9 mouse cellular contexts compared by ENCODE assay signal in genomic region chr1:128223304-128223703, GRCm38 (mm10). TPM values are rescaled to one million over a fixed set of nuclear protein-coding genes. Genes with fewer than 3 reads are reported as not detected.
DNase-seq lines count a peak whose midpoint lies in the region; TF ChIP-seq lines count a peak whose summit lies in the region.
"Had no signal": no experiment of that assay in that cellular context is flagged by ENCODE, and none has a peak within 500 bp of the region (broad histone marks: within the 10 kb centered on the region; RNA-seq: fewer than 3 reads in every experiment).

No protein-coding gene starts in this region.

- no peak overlapping the region for H3K4me3 ChIP-seq in kidney, adult 2 months (ENCODE audit: insufficient read depth, low read depth, low read length)
- H3K4me3 ChIP-seq in CH12.LX (replicated peaks in 1 of 3; ENCODE audit: low read depth in 2 of 3, low read length in 2 of 3, poor library complexity in 1 of 3) = no peak overlapping the region
- no peak overlapping the region for H3K4me3 ChIP-seq in cortical plate, adult 2 months (ENCODE audit: insufficient read depth, low read length)

- no peaks in the 10 kb centered on the region for H3K9me3 ChIP-seq in CH12.LX (replicated peaks; ENCODE audit: low read length)

- no peak for TF ChIP-seq POLR2A in kidney, adult 2 months (IDR thresholded peaks at IDR 0.05; ENCODE audit: low read depth, low read length)
- TF ChIP-seq POLR2A in CH12.LX (IDR thresholded peaks at IDR 0.05; ENCODE audit: low read depth, low read length) = no peak
- no peak for TF ChIP-seq POLR2A in cortical plate, adult 2 months (IDR thresholded peaks at IDR 0.05; ENCODE audit: extremely low read depth, insufficient read depth, low read length)

- TF ChIP-seq RAD21 in CH12.LX (IDR thresholded peaks at IDR 0.05; ENCODE audit: low read depth, low read length) = peak; percentile 20

- DNase-seq in kidney, adult 2 months = no peak
- DNase-seq in kidney, postnatal 10 days = no peak
- DNase-seq in 3T3-L1 (ENCODE audit: low read depth, low spot score) (peak; percentile 26), CH12.LX (ENCODE audit: extremely low read depth) (no peak)
- no peak for DNase-seq in urinary bladder, adult 2 months (ENCODE audit: low spot score)
- DNase-seq in urinary bladder, adult 18-20 months (ENCODE audit: low spot score in 2 of 2) = no peak
- DNase-seq: cerebellum, adult 9-11 months; thymus, postnatal 14 days had no signal

- peaks cover 5% of the 10 kb centered on the region for H3K36me3 ChIP-seq in kidney, adult 2 months (ENCODE audit: control insufficient read depth, insufficient read depth, low read length)
- peaks cover 25 to 67% of the 10 kb centered on the region in 2 experiments for H3K36me3 ChIP-seq in CH12.LX (replicated peaks in 1 of 2; ENCODE audit: control insufficient read depth in 1 of 2, insufficient read depth in 1 of 2, low read length in 1 of 2)

- in situ Hi-C loops in CH12.LX (cut with MboI; ENCODE audit: low pct_ligation_motif_present, low pct_unique_long_range_greater_than_20kb, low sequenced_read_pairs) = no loop called here

- 89% methylated on average over 1 of the region's 1 CpGs for WGBS in kidney, adult 2 months

- H3K9ac ChIP-seq in CH12.LX (ENCODE audit: insufficient read depth, low read depth) = no peak overlapping the region

- dilution Hi-C loops in CH12.LX (cut with MboI; ENCODE audit: extremely low pct_ligation_motif_present, extremely low pct_unique_long_range_greater_than_20kb, low sequenced_read_pairs) = no loop called here

- H3K27ac ChIP-seq in kidney, adult 2 months (ENCODE audit: insufficient read depth, low read depth, low read length) = no peak overlapping the region
- no peak overlapping the region for H3K27ac ChIP-seq in CH12.LX (ENCODE audit: insufficient read depth, low read depth)
- H3K27ac ChIP-seq in cortical plate, adult 2 months (ENCODE audit: insufficient read depth, low read length) = no peak overlapping the region

- H3K27me3 ChIP-seq in kidney, adult 2 months (replicated peaks; ENCODE audit: control insufficient read depth, insufficient read depth, low read length) = no peaks in the 10 kb centered on the region
- H3K27me3 ChIP-seq in CH12.LX (replicated peaks) = no peaks in the 10 kb centered on the region

- peak; percentile 32 for TF ChIP-seq CTCF in kidney, adult 2 months (conservative IDR thresholded peaks at IDR 0.05; ENCODE audit: insufficient read depth, insufficient read length, low read depth, low read length)
- TF ChIP-seq CTCF in CH12.LX (conservative IDR thresholded peaks at IDR 0.05 in 1 of 2, IDR thresholded peaks at IDR 0.05 in 1 of 2; ENCODE audit: low read depth in 2 of 2, low read length in 2 of 2) = peak in 1 of 2 experiments; percentile 44; a peak in 2 of 4 replicates
- 0 out of 2 replicates have a peak, but pooled peaks have one; percentile 27 for TF ChIP-seq CTCF in cortical plate, adult 2 months (IDR thresholded peaks at IDR 0.05; ENCODE audit: extremely low read depth, insufficient read depth, low read length)

- no peak overlapping the region for H3K4me2 ChIP-seq in CH12.LX (ENCODE audit: insufficient read depth, low read depth, poor library complexity, severe bottlenecking)

- H3K79me2 ChIP-seq in CH12.LX (replicated peaks; ENCODE audit: control insufficient read depth, extremely low read depth, insufficient read depth, poor library complexity, severe bottlenecking) = no peaks in the 10 kb centered on the region

- H3K4me1 ChIP-seq in kidney, adult 2 months (ENCODE audit: control insufficient read depth, insufficient read depth, low read length) = no peaks in the 10 kb centered on the region
- H3K4me1 ChIP-seq in CH12.LX (ENCODE audit: control insufficient read depth in 1 of 2, insufficient read depth in 2 of 2) = peaks cover 0 to 2% of the 10 kb centered on the region in 2 experiments; a peak in 1 of 4 replicates
- H3K4me1 ChIP-seq in cortical plate, adult 2 months (ENCODE audit: control insufficient read depth, insufficient read depth, low read length) = no peaks in the 10 kb centered on the region

- no peak for TF ChIP-seq EP300 in CH12.LX (IDR thresholded peaks at IDR 0.05; ENCODE audit: low read length)

TF ChIP-seq in CH12.LX, 34 proteins besides CTCF, POLR2A, EP300 and RAD21:
- TF ChIP-seq SMC3 (IDR thresholded peaks at IDR 0.05; ENCODE audit: low read depth, low read length) (peak; percentile 20; the same call in 1 of the 2 replicates), NRF1 (IDR thresholded peaks at IDR 0.05; ENCODE audit: low read depth, low read length) (no peak), ZNF384 (IDR thresholded peaks at IDR 0.05; ENCODE audit: low read depth, low read length) (no peak), SIN3A (IDR thresholded peaks at IDR 0.05; ENCODE audit: low read length) (no peak)

RNA-seq across cellular contexts. Expression of gene Ubxn4, which starts 20.5 kb away (rescaled TPM):
- polyA plus RNA-seq in kidney, adult 2 months (2012; rRNA removed) = 19.1 and 21.0 TPM in 2 replicates
- total RNA-seq in CH12.LX (2012; rRNA removed) (41.5 and 47.2 TPM in 2 replicates), CH12.LX (2014; rRNA removed) (38.7 and 47.3 TPM in 2 replicates)
- polyA plus RNA-seq in CH12.LX (2012; ENCODE audit: insufficient read length, low read depth) = 94.3 and 110 TPM in 2 replicates
- polyA plus RNA-seq in cortical plate, adult 2 months (2012; rRNA removed) = 38.2 and 40.5 TPM in 2 replicates
- polyA plus RNA-seq in urinary bladder, adult 2 months (2012; rRNA removed) = 40.4 and 40.7 TPM in 2 replicates
